Mouse (Mus musculus): ENCODE measurements around the gene Trpm5. TPM values are rescaled to one million over a fixed set of nuclear protein-coding genes. Genes with fewer than 3 reads are reported as not detected.

Gene Trpm5
- total and polyA plus RNA-seq, 3 experiments = 1.7 to 1.9 TPM; not detected in 1

DNA sequence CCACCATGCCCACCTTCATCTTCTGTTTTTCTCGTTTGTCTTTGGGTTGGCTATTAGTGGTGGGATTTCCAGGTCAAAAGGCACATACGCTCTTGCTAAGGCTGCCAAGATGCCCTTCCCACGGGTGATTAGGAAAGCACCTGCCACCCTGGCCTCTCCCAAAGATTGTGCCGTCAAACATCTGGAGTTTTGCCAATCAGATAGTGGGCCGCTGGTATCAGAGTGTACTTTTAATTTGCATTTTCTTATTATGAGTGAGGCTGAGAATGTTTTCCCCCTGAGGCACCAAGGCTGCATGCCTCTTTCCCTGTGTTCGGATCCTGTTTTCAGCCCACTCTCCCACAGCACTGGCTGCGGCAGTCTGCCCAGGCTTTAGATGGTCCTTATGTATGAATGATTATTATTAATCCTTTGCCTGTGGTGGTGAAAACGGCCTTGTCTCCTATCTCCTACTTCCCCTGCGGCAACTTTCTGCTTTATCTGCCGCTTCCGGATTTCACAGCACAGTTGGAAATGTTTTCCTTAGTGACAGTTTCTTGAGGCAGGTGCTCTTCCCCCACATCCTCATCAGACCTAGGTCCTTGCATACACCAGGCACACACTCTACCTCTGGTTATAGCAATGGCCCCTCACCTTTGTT, 10.9 kb upstream of the Trpm5 start:
- Histone ChIP-seq H3K27me3 (ENCODE audit: control insufficient read depth in 1 of 2, insufficient read depth in 2 of 2, low read length in 2 of 2) (peaks cover 0 to 1% of the 10 kb centered on the region in 2 experiments; a peak in 1 of 4 replicates), H3K79me2 (ENCODE audit: control insufficient read depth, insufficient read depth, low read length, poor library complexity) (no peaks in the 10 kb centered on the region), H3K27ac (ENCODE audit: control insufficient read depth, low read depth, low read length) (peak overlapping the region; percentile 64), H3K36me3 (ENCODE audit: control insufficient read depth in 1 of 2, insufficient read depth in 2 of 2, low read length in 2 of 2) (peaks cover 0 to 23% of the 10 kb centered on the region in 2 experiments; a peak in 2 of 4 replicates), H3K4me1 (ENCODE audit: control insufficient read depth in 1 of 2, insufficient read depth in 2 of 2, low read length in 2 of 2) (peaks cover 15 to 33% of the 10 kb centered on the region in 2 experiments), H3K9ac (ENCODE audit: control insufficient read depth, low read depth, low read length, poor library complexity, severe bottlenecking) (peak overlapping the region; percentile 29; the same call in 1 of the 2 replicates), H3K9me3 (replicated peaks; ENCODE audit: insufficient read depth, low read length) (no peaks in the 10 kb centered on the region), H3K4me3 (ENCODE audit: control insufficient read depth in 1 of 2, insufficient read depth in 1 of 2, low read depth in 2 of 2, low read length in 2 of 2) (peak overlapping the region; percentile 16 to 27; a peak in 3 of 4 replicates)
- TF ChIP-seq ZMIZ1 (IDR thresholded peaks at IDR 0.05; ENCODE audit: low read depth, low read length) (no peak), NELFE (IDR thresholded peaks at IDR 0.05; ENCODE audit: low read depth, low read length) (no peak), TBP (IDR thresholded peaks at IDR 0.05; ENCODE audit: low read depth, low read length) (peak; percentile 18; the same call in 1 of the 2 replicates), CHD1 (IDR thresholded peaks at IDR 0.05; ENCODE audit: low read depth, low read length) (no peak), EP300 (IDR thresholded peaks at IDR 0.05; ENCODE audit: low read depth in 1 of 2, low read length in 2 of 2) (peak; percentile 85), USF1 (IDR thresholded peaks at IDR 0.05; ENCODE audit: low read depth, low read length) (no peak), MXI1 (IDR thresholded peaks at IDR 0.05; ENCODE audit: low read depth, low read length) (peak; percentile 46; the same call in 1 of the 2 replicates), CTCF (IDR thresholded peaks at IDR 0.05 in 2 of 3, conservative IDR thresholded peaks at IDR 0.05 in 1 of 3; ENCODE audit: control insufficient read depth in 1 of 3, insufficient read depth in 1 of 3, low read depth in 2 of 3, low read length in 3 of 3, poor library complexity in 1 of 3, severe bottlenecking in 1 of 3) (no peak), BHLHE40 (IDR thresholded peaks at IDR 0.05; ENCODE audit: borderline replicate concordance, low read depth, low read length) (no peak), MAFK (IDR thresholded peaks at IDR 0.05; ENCODE audit: borderline replicate concordance, low read depth, low read length) (no peak), GATA1 (IDR thresholded peaks at IDR 0.05; ENCODE audit: low read depth, low read length) (peak; percentile 86), JUND (IDR thresholded peaks at IDR 0.05; ENCODE audit: low read depth, low read length) (no peak), ETS1 (IDR thresholded peaks at IDR 0.05; ENCODE audit: low read depth, low read length) (peak; percentile 74), CHD2 (IDR thresholded peaks at IDR 0.05; ENCODE audit: low read length) (no peak), POLR2AphosphoS2 (IDR thresholded peaks at IDR 0.05; ENCODE audit: low read length) (no peak), TCF12 (IDR thresholded peaks at IDR 0.05; ENCODE audit: low read depth, low read length) (peak; percentile 80), GABPA (IDR thresholded peaks at IDR 0.05; ENCODE audit: low read depth, low read length) (no peak), RAD21 (IDR thresholded peaks at IDR 0.05; ENCODE audit: low read depth, low read length) (no peak), ZKSCAN1 (IDR thresholded peaks at IDR 0.05; ENCODE audit: low read depth, low read length) (no peak), UBTF (IDR thresholded peaks at IDR 0.05; ENCODE audit: borderline replicate concordance, insufficient read depth, low read depth, low read length) (no peak), KAT2A (conservative IDR thresholded peaks at IDR 0.05; ENCODE audit: low read depth, low read length) (no peak), POLR2A (IDR thresholded peaks at IDR 0.05; ENCODE audit: control insufficient read depth in 1 of 2, insufficient read depth in 1 of 2, low read depth in 1 of 2, low read length in 2 of 2, poor library complexity in 1 of 2) (no peak), MYB (IDR thresholded peaks at IDR 0.05; ENCODE audit: low read depth, low read length) (peak; percentile 73), USF2 (IDR thresholded peaks at IDR 0.05; ENCODE audit: borderline replicate concordance in 1 of 2, insufficient read depth in 1 of 2, low read depth in 1 of 2, low read length in 2 of 2) (no peak), MEF2A (IDR thresholded peaks at IDR 0.05; ENCODE audit: extremely low read depth, insufficient replicate concordance, low read depth, low read length, poor library complexity, severe bottlenecking) (no peak), E2F4 (IDR thresholded peaks at IDR 0.05; ENCODE audit: borderline replicate concordance, low read depth, low read length) (no peak), MAX (IDR thresholded peaks at IDR 0.05; ENCODE audit: low read length) (no peak), SMC3 (IDR thresholded peaks at IDR 0.05; ENCODE audit: low read depth, low read length) (no peak), ZNF384 (IDR thresholded peaks at IDR 0.05; ENCODE audit: low read depth, low read length) (no peak), ZC3H11A (IDR thresholded peaks at IDR 0.05; ENCODE audit: low read depth, low read length) (no peak), ELF1 (IDR thresholded peaks at IDR 0.05; ENCODE audit: low read depth, low read length) (peak; percentile 83), SIN3A (IDR thresholded peaks at IDR 0.05; ENCODE audit: low read length) (peak; percentile 62), RCOR1 (IDR thresholded peaks at IDR 0.05; ENCODE audit: low read depth, low read length) (peak; percentile 36; the same call in 1 of the 2 replicates), HCFC1 (IDR thresholded peaks at IDR 0.05; ENCODE audit: low read depth, low read length) (0 out of 2 replicates have a peak, but pooled peaks have one; percentile 43), POLR2AphosphoS5 (IDR thresholded peaks at IDR 0.05; ENCODE audit: borderline replicate concordance, low read depth, low read length) (no peak), TAL1 (IDR thresholded peaks at IDR 0.05; ENCODE audit: low read length) (peak; percentile 31; the same call in 1 of the 2 replicates)
- DNase-seq (ENCODE audit: low read depth, low spot score) = peak; percentile 72

Data from MEL (cell line).